Mouse (Mus musculus): ENCODE measurements at regions not wholly inside any gene's neighbourhood (a gene's known extent, or its start where the extent isn't known, plus 50 kb on each side); places are given as distances from the start of the nearest gene placed in this dataset.

- TF ChIP-seq CTCF (IDR thresholded peaks at IDR 0.05; ENCODE audit: borderline replicate concordance, insufficient read depth, low read length) (no peak), POLR2A (IDR thresholded peaks at IDR 0.05; ENCODE audit: low read depth, low read length) (no peak)
Observed at GRCm38 (mm10) chr13:99124894-99125570, 59.6 kb upstream of the Zfp366 start.

All from embryonic fibroblast, embryonic 13.5 days (primary cell).